Mouse (Mus musculus) retina, postnatal 1 day (tissue): ENCODE measurements around the gene Mcm9.
"Not testable (repeated sequence)": the region's sequence is repeated elsewhere in the genome, so short reads cannot be mapped to it uniquely, and the experiment has no call there.

Experiments used
- DNase-seq: peaks from one replicate; pipeline ENCODE4 v3.0.0-alpha.2; 2012

Mcm9 gene

GRCm38 (mm10) chr10:53499518-53499917 is 130.7 kb downstream of the Mcm9 start:
- DNase-seq: peak; percentile 5

GRCm38 (mm10) chr10:53495349-53495748 is 134.9 kb downstream of the Mcm9 start:
- not testable (repeated sequence) for DNase-seq

- no peak for DNase-seq
These were observed 136.3 kb downstream of the Mcm9 start for GRCm38 (mm10) chr10:53493954-53494353.
